Mouse (Mus musculus) ES-CJ7 (cell line): ENCODE results near the gene Tacr3.

Experiments
- DNase-seq: peaks from one replicate; pipeline ENCODE4 v3.0.0; 2011; ENCODE audit warnings: low read depth, low spot score

The Tacr3 gene

GRCm38 (mm10) chr3:134828875-134829530 is at the start of gene Tacr3:
Gene Tacr3, plus strand, starts transcription at chr3:134829007.
- peak; percentile 28 for DNase-seq

- no peak for DNase-seq
These were observed 324 bp upstream of the Tacr3 start for GRCm38 (mm10) chr3:134828492-134828874.

- DNase-seq = peak; percentile 12
These were observed 719 bp downstream of the Tacr3 start for GRCm38 (mm10) chr3:134829531-134829921.

- no peak for DNase-seq
These were observed 22.5 kb downstream of the Tacr3 start for GRCm38 (mm10) chr3:134851342-134851741.

- no peak for DNase-seq
These were observed 48.9 kb downstream of the Tacr3 start for GRCm38 (mm10) chr3:134877701-134878100.

- no peak for DNase-seq
These were observed 67.0 kb downstream of the Tacr3 start for GRCm38 (mm10) chr3:134895831-134896230.

- DNase-seq = no peak
These were observed 80.1 kb downstream of the Tacr3 start for GRCm38 (mm10) chr3:134908890-134909289.

GRCm38 (mm10) chr3:134934703-134935102 is 105.9 kb downstream of the Tacr3 start:
- no peak for DNase-seq

- no peak for DNase-seq
These were observed 106.7 kb downstream of the Tacr3 start for GRCm38 (mm10) chr3:134935461-134935860.

GRCm38 (mm10) chr3:134963461-134963860 is 134.7 kb downstream of the Tacr3 start:
- no peak for DNase-seq

GRCm38 (mm10) chr3:134978902-134979301 is 150.1 kb downstream of the Tacr3 start:
- DNase-seq = no peak

- DNase-seq = no peak
These were observed 151.3 kb downstream of the Tacr3 start for GRCm38 (mm10) chr3:134980140-134980539.
